Mouse (Mus musculus) CH12.LX (cell line): ENCODE measurements around the gene Nr4a3. TPM values are rescaled to one million over a fixed set of nuclear protein-coding genes. Genes with fewer than 3 reads are reported as not detected.

Experiments used
- DNase-seq: peaks from one replicate; pipeline ENCODE4 v3.0.0-alpha.2; 2013; ENCODE audit errors: extremely low read depth
- H3K27ac ChIP-seq: 2 replicates; pipeline ENCODE4 v1.5.1; 2012; ENCODE audit warnings: low read depth, mild to moderate bottlenecking, control low read depth, moderate library complexity; ENCODE audit not compliant: insufficient read depth
- H3K27me3 ChIP-seq: replicated peaks from 2 replicates; pipeline ENCODE3; 2012; ENCODE audit warnings: inconsistent platforms
- H3K36me3 ChIP-seq, 2 experiments: replicated peaks in 1 of 2; 2 replicates each; pipeline versions ENCODE3 to v1.6.1; 2012; ENCODE audit warnings: inconsistent platforms in 1 of 2, low read length in 1 of 2, mild to moderate bottlenecking in 1 of 2, mixed read lengths in 1 of 2, moderate library complexity in 1 of 2; ENCODE audit not compliant: control insufficient read depth in 1 of 2, insufficient read depth in 1 of 2
- H3K4me1 ChIP-seq, 2 experiments: 2 replicates each; pipeline ENCODE4 v1.6.1; 2012; ENCODE audit warnings: inconsistent platforms in 1 of 2, moderate library complexity in 1 of 2; ENCODE audit not compliant: insufficient read depth in 2 of 2, control insufficient read depth in 1 of 2
- H3K4me2 ChIP-seq: 2 replicates; pipeline ENCODE4 v1.6.1; 2012; ENCODE audit warnings: low read depth, mild to moderate bottlenecking, control low read depth; ENCODE audit not compliant: poor library complexity, insufficient read depth, severe bottlenecking
- H3K4me3 ChIP-seq, 3 experiments: fragments of 150-350 bp in 1 of 3; sonication (generic) in 1 of 3; replicated peaks in 1 of 3; 2 replicates each; pipeline versions ENCODE3 to v1.5.1; 2011 to 2012; ENCODE audit warnings: low read depth in 2 of 3, low read length in 2 of 3, mild to moderate bottlenecking in 2 of 3, moderate library complexity in 2 of 3, control low read depth in 1 of 3, improper control_type of control experiment in 1 of 3, inconsistent platforms in 1 of 3, mixed read lengths in 1 of 3; ENCODE audit not compliant: poor library complexity in 1 of 3
- H3K79me2 ChIP-seq: replicated peaks from 2 replicates; pipeline ENCODE4 v1.6.1; 2012; ENCODE audit warnings: mild to moderate bottlenecking, moderate library complexity; ENCODE audit not compliant: control insufficient read depth, poor library complexity, insufficient read depth, severe bottlenecking; ENCODE audit errors: extremely low read depth
- H3K9ac ChIP-seq: 2 replicates; pipeline ENCODE4 v1.6.1; 2012; ENCODE audit warnings: low read depth, mild to moderate bottlenecking, control low read depth, moderate library complexity; ENCODE audit not compliant: insufficient read depth
- H3K9me3 ChIP-seq: replicated peaks from 2 replicates; pipeline ENCODE3; 2012; ENCODE audit warnings: low read length, inconsistent platforms, mixed read lengths
- CHD1 ChIP-seq: IDR thresholded peaks from 2 replicates; pipeline ENCODE4 v1.6.1; 2012; ENCODE audit warnings: low read depth, low read length, improper control_type of control experiment, inconsistent platforms
- CHD2 ChIP-seq: IDR thresholded peaks from 2 replicates; pipeline ENCODE4 v1.6.1; 2011; ENCODE audit warnings: low read length, improper control_type of control experiment
- CTCF ChIP-seq, 2 experiments: IDR thresholded peaks in 1 of 2; conservative IDR thresholded peaks in 1 of 2; 2 replicates each; pipeline ENCODE4 v1.5.1; 2011 to 2012; ENCODE audit warnings: low read depth in 2 of 2, low read length in 2 of 2, improper control_type of control experiment in 1 of 2, inconsistent platforms in 1 of 2, mild to moderate bottlenecking in 1 of 2, moderate library complexity in 1 of 2
- ELF1 ChIP-seq: IDR thresholded peaks from 2 replicates; pipeline ENCODE4 v1.6.1; 2014; ENCODE audit warnings: low read depth, mild to moderate bottlenecking, inconsistent platforms, low read length, improper control_type of control experiment
- EP300 ChIP-seq: IDR thresholded peaks from 2 replicates; pipeline ENCODE4 v1.6.1; 2011; ENCODE audit warnings: low read length, improper control_type of control experiment
- HCFC1 ChIP-seq: IDR thresholded peaks from 2 replicates; pipeline ENCODE4 v1.6.1; 2012; ENCODE audit warnings: low read depth, mild to moderate bottlenecking, inconsistent platforms, low read length, improper control_type of control experiment
- IRF4 ChIP-seq: IDR thresholded peaks from 2 replicates; pipeline ENCODE4 v1.6.1; 2014; ENCODE audit warnings: low read depth, mild to moderate bottlenecking, inconsistent platforms, low read length, improper control_type of control experiment
- MAFK ChIP-seq: IDR thresholded peaks from 2 replicates; pipeline ENCODE4 v1.6.1; 2011; ENCODE audit warnings: low read length, improper control_type of control experiment; ENCODE audit not compliant: insufficient replicate concordance
- MAX ChIP-seq: IDR thresholded peaks from 2 replicates; pipeline ENCODE4 v1.6.1; 2011; ENCODE audit warnings: low read length, improper control_type of control experiment
- MAZ ChIP-seq: IDR thresholded peaks from 2 replicates; pipeline ENCODE4 v1.6.1; 2012; ENCODE audit warnings: low read depth, mild to moderate bottlenecking, inconsistent platforms, low read length, improper control_type of control experiment, moderate library complexity
- MXI1 ChIP-seq: IDR thresholded peaks from 2 replicates; pipeline ENCODE4 v1.6.1; 2011; ENCODE audit warnings: mild to moderate bottlenecking, low read depth, low read length, improper control_type of control experiment
- NELFE ChIP-seq: IDR thresholded peaks from 2 replicates; pipeline ENCODE4 v1.6.1; 2011; ENCODE audit warnings: low read depth, low read length, improper control_type of control experiment
- NRF1 ChIP-seq: IDR thresholded peaks from 2 replicates; pipeline ENCODE4 v1.6.1; 2014; ENCODE audit warnings: low read depth, mild to moderate bottlenecking, inconsistent platforms, low read length, improper control_type of control experiment, moderate library complexity
- PAX5 ChIP-seq: IDR thresholded peaks from 2 replicates; pipeline ENCODE4 v1.6.1; 2012; ENCODE audit warnings: low read length, inconsistent platforms, mixed read lengths
- POLR2A ChIP-seq: IDR thresholded peaks from 2 replicates; pipeline ENCODE4 v1.6.1; 2011; ENCODE audit warnings: low read depth, mild to moderate bottlenecking, improper control_type of control experiment, low read length
- RAD21 ChIP-seq: IDR thresholded peaks from 2 replicates; pipeline ENCODE4 v1.6.1; 2011; ENCODE audit warnings: low read depth, mild to moderate bottlenecking, low read length, improper control_type of control experiment, moderate library complexity
- SIN3A ChIP-seq: IDR thresholded peaks from 2 replicates; pipeline ENCODE4 v1.6.1; 2012; ENCODE audit warnings: low read length, improper control_type of control experiment, inconsistent platforms
- SMC3 ChIP-seq: IDR thresholded peaks from 2 replicates; pipeline ENCODE4 v1.6.1; 2011; ENCODE audit warnings: low read depth, low read length, improper control_type of control experiment
- TBP ChIP-seq: conservative IDR thresholded peaks from 2 replicates; pipeline ENCODE4 v1.6.1; 2011; ENCODE audit warnings: low read depth, low read length, improper control_type of control experiment
- ZC3H11A ChIP-seq: IDR thresholded peaks from 2 replicates; pipeline ENCODE4 v1.6.1; 2012; ENCODE audit warnings: low read depth, mild to moderate bottlenecking, inconsistent platforms, low read length, improper control_type of control experiment
- ZMIZ1 ChIP-seq: IDR thresholded peaks from 2 replicates; pipeline ENCODE4 v1.6.1; 2012; ENCODE audit warnings: low read depth, mild to moderate bottlenecking, inconsistent platforms, low read length, improper control_type of control experiment
- dilution Hi-C: fragments of 300-500 bp; cut with MboI; formaldehyde crosslinking; loops from 2 replicates; pipeline ENCODE4 v1.14.3; 2020; ENCODE audit warnings: low sequenced_read_pairs; ENCODE audit not compliant: extremely low pct_unique_long_range_greater_than_20kb, extremely low pct_ligation_motif_present
- in situ Hi-C: fragments of 300-500 bp; cut with MboI; formaldehyde crosslinking; loops from 3 replicates; pipeline ENCODE4 v1.14.3; 2019; ENCODE audit warnings: low sequenced_read_pairs, low pct_ligation_motif_present, low pct_unique_long_range_greater_than_20kb, mixed read lengths
- polyA plus RNA-seq: library from polyadenylated mRNA; unstranded; fragments of >175 nt; gene quantifications from 2 replicates; pipeline ENCODE4 v1.2.1, GENCODE M21; 2012; ENCODE audit warnings: low read depth; ENCODE audit not compliant: insufficient read length
- total RNA-seq, 2 experiments: library from RNA; depleted of rRNA; stranded (reverse); fragments of 300-350 nt in 1 of 2; fragments of >200 nt in 1 of 2; gene quantifications; 2 replicates each; pipeline ENCODE4 v1.2.3; 2012 to 2014

Gene Nr4a3
- total and polyA plus RNA-seq, 3 experiments, result 0.04 to 0.32 (median 0.21) TPM

- peak; percentile 59 for TF ChIP-seq IRF4
- no peak for TF ChIP-seq ZC3H11A
- no peak for TF ChIP-seq CHD1
- no peak for TF ChIP-seq HCFC1
- TF ChIP-seq MXI1, result no peak
Measured at GRCm38 (mm10) chr4:48108591-48108990, 63.6 kb downstream of the Nr4a3 start (continued).

- Histone ChIP-seq H3K4me3 (no peak overlapping the region), H3K9me3 (peaks cover 3% of the 10 kb centered on the region), H3K79me2 (no peaks in the 10 kb centered on the region), H3K4me2 (no peak overlapping the region), H3K4me1 (peaks cover 0 to 27% of the 10 kb centered on the region in 2 experiments; a peak in 2 of 4 replicates), H3K9ac (no peak overlapping the region), H3K27ac (no peak overlapping the region), H3K27me3 (no peaks in the 10 kb centered on the region), H3K36me3 (no peaks in the 10 kb centered on the region)
- dilution Hi-C loops (no loop called here), in situ Hi-C loops (loop anchor here (25.0 kb wide), 1 partner anchor 277 kb away; no protein-coding TSS in a partner anchor)
- no peak for DNase-seq
- TF ChIP-seq ELF1 (no peak), CHD1 (no peak), MAFK (no peak), CHD2 (no peak), MAZ (no peak), ZMIZ1 (no peak), NELFE (no peak), PAX5 (no peak), POLR2A (no peak), MXI1 (no peak), MAX (no peak), SIN3A (no peak)
Measured at GRCm38 (mm10) chr4:48110331-48110730, 65.4 kb downstream of the Nr4a3 start.

GRCm38 (mm10) chr4:48116191-48116590, 71.2 kb downstream of the Nr4a3 start:
- H3K27ac ChIP-seq, result no peak overlapping the region
- no peaks in the 10 kb centered on the region for H3K36me3 ChIP-seq
- dilution Hi-C loops, result no loop called here
- H3K4me2 ChIP-seq, result no peak overlapping the region
- H3K27me3 ChIP-seq, result peaks cover 2% of the 10 kb centered on the region
- DNase-seq, result peak; percentile 45
- H3K9ac ChIP-seq, result no peak overlapping the region
- TF ChIP-seq SMC3 (peak; percentile 66), MAFK (no peak), RAD21 (peak; percentile 36), EP300 (no peak), ZC3H11A (no peak), NELFE (no peak), POLR2A (no peak), NRF1 (0 out of 2 replicates have a peak, but pooled peaks have one; percentile 39), CTCF (conservative IDR thresholded peaks at IDR 0.05 in 1 of 2, IDR thresholded peaks at IDR 0.05 in 1 of 2; ENCODE audit: low read depth in 2 of 2, low read length in 2 of 2) (peak in 1 of 2 experiments; percentile 74; a peak in 2 of 4 replicates), TBP (no peak)
- TF ChIP-seq, all 38 proteins: peak for 4
- H3K4me1 ChIP-seq, result peaks cover 0 to 4% of the 10 kb centered on the region in 2 experiments; a peak in 3 of 4 replicates
- no peaks in the 10 kb centered on the region for H3K79me2 ChIP-seq
- peaks cover 3% of the 10 kb centered on the region for H3K9me3 ChIP-seq
- in situ Hi-C loops, result loop anchor here (25.0 kb wide), 1 partner anchor 271 kb away; no protein-coding TSS in a partner anchor
- H3K4me3 ChIP-seq, result no peak overlapping the region
